Mouse (Mus musculus) right cerebral cortex, postnatal 10 days (tissue): Measurements from ENCODE around the gene Sbk3.

Experiments used
- DNase-seq, 2 experiments: peaks; one replicate each; pipeline ENCODE4 v3.0.0; 2021; ENCODE audit warnings: low spot score in 2 of 2

Gene Sbk3

GRCm38 (mm10) chr7:4933103-4933502 is 37.9 kb downstream of the Sbk3 start:
- DNase-seq, result no peak

DNA sequence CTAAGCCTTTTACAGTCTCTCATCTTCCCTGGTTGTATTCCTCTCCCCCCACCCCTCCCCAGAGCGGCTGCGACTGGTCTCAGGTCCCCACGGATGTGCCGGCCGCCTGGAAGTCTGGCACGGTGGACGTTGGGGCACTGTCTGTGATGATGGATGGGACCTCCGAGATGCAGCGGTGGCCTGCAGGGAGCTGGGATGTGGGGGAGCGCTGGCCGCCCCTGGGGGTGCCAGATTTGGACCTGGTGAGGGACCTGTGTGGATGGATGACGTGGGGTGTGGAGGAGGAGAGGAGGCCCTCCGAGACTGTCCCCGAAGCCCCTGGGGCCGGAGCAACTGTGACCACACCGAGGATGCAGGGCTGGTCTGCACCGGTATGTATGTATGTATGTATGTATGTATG is 42.6 kb downstream of the Sbk3 start:
- no peak for DNase-seq

- DNase-seq, result no peak
Observed at GRCm38 (mm10) chr7:4927711-4928110, 43.3 kb downstream of the Sbk3 start.

- no peak for DNase-seq
Observed at GRCm38 (mm10) chr7:4926849-4927248, 44.1 kb downstream of the Sbk3 start.

GRCm38 (mm10) chr7:4925441-4926381 is 45.3 kb downstream of the Sbk3 start, which contains the start of gene Ssc5d:
Gene Ssc5d (plus strand): TSS chr7:4925785.
- DNase-seq, result peak; percentile 49 to 56

DNA sequence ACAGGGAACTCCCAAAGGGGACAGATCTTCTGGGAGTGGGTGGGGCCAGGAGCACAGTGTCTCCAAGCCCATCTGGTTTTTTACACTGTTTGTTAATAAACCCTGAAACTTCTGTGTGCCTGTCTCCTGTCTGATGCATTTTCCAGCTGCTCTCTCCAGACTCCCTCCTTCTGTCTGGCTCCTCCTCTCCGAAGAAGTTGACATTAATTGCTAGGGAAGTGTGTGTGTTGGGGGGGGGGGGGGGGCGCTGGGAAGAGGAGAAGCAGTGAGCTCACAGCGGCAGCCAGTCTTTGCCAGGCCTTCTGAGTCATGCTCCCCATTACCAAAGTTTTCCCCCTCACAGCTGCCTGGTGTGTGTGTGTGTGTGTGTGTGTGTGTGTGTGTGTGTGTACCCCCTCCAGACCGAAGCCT is 46.1 kb downstream of the Sbk3 start:
- no peak for DNase-seq

DNA sequence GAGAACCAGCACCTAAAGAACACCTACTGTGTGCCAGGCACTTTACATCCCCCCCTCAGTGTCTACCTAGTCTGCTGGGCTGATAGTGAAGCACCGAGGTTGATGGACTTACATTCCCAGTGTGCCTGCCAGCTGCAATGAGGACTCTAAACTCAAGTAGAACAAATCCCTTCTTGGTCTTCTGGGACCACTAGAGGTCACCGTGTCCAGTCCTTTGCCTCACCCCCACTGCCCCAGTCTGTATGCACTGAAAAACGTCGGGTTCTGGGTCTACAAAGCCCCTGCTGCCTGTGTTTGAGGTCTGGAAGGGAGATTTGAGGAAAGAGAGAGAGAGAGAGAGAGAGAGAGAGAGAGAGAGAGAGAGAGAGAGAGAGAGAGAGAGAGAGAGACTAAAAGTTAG is 46.5 kb downstream of the Sbk3 start:
- DNase-seq, result no peak

DNA sequence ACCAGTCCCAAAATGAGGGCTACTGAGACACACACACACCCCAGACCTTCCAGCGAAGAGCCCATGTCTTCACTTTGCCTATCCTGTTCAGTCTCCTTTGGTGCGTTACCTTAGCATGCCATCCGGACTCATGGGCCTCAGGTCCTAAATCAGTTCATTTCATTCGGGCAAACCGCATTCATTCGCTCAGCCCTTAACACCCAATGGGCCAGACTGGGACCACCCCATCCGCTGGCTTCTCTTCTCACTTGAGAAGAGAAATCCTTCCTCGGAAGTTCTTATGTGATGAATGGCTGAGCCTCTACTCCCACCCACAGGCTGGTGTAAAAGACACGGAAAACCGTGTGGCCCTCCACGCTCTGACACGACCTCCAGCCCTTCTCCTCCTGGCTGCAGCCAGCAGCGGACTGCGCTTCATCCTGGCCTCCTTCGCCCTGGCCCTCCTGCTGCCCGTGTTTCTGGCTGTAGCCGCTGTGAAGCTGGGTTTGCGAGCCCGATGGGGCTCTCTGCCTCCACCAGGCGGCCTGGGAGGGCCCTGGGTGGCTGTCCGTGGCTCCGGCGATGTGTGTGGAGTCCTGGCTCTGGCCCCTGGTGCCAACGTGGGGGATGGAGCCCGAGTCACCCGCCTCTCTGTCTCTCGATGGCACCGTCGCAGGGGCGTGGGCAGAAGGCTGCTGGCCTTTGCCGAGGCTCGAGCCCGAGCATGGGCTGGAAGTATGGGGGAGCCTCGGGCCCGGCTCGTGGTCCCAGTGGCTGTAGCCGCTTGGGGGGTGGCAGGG is 47.2 kb downstream of the Sbk3 start:
- peak; percentile 75 to 76 for DNase-seq

DNA sequence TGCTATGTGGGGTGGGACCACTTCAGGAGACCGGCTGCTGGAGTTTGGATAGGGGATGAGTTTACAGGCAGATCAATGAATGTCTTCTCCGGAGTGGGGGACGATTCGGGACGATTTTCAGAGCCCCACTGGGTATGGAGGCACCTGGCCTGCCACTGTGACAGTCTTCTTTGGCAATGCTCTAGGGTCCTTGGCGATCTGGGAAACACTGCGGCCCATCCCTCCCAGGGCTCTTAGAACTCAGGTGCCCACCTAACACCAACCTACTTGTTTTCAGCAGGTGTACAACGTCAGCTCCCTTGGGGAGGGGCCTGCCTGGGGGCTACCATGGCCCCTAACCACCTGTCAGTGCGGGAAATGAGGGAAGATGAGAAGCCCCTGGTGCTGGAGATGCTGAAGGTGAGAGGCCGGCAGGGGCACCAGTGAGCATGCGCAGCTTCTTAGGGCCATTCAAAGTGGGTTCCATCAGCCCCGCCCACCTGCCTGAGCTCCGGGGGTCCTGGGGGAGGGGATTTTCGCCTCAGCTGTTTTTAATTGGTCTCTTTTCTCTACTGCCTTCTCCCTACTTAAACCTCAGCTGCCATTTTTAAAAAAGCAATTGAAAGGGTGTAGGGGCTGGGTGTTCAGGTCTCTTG is 47.9 kb downstream of the Sbk3 start:
- peak; percentile 93 for DNase-seq

DNA sequence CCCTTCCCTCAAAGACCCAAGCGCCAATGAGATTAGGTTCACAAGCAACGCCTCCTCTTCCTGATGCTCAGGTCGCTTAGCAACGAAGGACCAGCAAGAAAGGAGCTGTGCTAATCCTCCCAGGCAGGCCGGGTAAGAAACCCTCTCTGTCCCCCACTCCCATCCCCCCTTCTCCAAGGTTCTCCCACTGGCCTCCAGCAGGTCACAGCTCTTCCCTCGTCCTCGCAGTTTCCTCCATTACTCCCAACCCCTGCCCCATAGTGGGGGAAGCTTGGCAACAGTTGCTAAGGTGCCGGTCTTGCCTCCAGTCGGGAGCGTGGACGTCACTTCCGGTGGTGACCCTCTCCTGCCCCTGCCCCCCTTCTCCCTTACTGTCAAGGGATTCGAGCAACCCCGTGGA is 48.5 kb downstream of the Sbk3 start:
- DNase-seq, result peak; percentile 94 to 96

GRCm38 (mm10) chr7:4921824-4922482 is 49.0 kb downstream of the Sbk3 start, which contains the start of gene Nat14:
Gene Nat14 (plus strand): TSS chr7:4922028.
- no peak for DNase-seq

GRCm38 (mm10) chr7:4920976-4921823 is 49.8 kb downstream of the Sbk3 start:
- DNase-seq, result peak in 1 of 2 experiments; percentile 37

DNA sequence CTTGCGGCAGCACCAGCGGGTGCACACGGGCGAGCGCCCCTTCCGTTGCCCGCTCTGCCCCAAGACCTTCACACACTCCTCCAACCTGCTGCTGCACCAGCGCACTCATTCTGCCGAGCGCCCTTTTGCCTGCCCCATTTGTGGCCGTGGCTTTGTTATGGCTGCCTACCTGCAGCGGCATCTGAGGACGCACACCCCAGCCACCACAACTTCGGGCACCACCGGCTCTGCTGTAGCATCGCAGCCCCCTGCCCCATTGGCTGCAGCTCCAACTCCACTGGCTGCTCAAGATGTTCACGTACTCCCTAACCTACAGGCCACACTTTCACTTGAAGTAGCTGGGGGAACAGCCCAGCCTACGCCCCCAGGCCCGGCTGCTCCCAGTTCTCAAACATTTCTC is 50.5 kb downstream of the Sbk3 start:
- no peak for DNase-seq

DNA sequence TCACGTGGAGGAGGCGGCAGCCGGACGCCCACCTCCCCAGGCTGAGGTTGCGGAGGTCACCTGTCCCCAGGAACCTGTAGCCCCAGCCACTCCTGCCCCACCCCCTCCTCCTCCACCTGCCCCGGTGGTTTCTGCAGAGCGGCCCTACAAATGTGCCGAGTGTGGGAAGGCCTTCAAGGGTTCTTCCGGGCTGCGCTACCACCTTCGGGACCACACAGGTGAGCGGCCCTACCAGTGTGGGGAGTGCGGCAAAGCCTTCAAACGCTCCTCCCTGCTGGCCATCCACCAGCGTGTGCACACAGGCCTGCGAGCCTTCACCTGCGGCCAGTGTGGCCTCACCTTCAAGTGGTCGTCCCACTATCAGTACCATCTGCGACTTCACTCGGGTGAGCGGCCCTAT is 51.0 kb downstream of the Sbk3 start:
- DNase-seq, result no peak

DNA sequence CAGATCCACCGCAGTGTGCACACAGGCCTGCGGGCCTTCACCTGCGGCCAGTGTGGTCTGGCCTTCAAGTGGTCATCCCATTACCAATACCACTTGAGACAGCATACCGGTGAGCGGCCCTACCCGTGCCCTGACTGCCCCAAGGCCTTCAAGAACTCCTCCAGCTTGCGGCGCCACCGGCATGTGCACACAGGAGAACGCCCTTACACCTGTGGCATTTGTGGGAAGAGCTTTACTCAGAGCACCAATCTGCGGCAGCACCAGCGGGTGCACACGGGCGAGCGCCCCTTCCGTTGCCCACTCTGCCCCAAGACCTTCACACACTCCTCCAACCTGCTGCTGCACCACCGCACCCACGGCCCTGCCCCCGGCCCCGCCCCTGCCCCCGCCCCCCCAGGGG is 51.9 kb downstream of the Sbk3 start:
- no peak for DNase-seq

GRCm38 (mm10) chr7:4918681-4919080 is 52.3 kb downstream of the Sbk3 start:
- no peak for DNase-seq

DNA sequence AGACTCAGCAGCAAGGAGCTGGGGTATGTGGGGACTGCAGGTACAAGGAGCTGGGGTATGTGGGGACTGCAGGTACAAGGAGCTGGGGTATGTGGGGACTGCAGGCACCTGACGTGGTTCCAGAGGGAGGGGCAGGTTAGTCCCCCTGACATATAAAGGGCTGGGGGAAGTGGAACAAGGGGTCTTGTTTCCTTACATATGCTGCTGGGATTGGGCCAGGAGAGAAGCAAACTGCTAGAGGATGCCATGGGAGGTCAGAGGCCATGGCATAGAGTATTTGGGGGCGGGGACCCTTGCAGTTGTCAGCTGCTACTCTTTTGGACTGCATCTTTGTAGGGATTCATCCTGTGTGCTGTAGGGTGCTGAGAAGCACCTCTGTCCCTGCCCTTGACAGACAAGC is 53.5 kb downstream of the Sbk3 start:
- no peak for DNase-seq

DNA sequence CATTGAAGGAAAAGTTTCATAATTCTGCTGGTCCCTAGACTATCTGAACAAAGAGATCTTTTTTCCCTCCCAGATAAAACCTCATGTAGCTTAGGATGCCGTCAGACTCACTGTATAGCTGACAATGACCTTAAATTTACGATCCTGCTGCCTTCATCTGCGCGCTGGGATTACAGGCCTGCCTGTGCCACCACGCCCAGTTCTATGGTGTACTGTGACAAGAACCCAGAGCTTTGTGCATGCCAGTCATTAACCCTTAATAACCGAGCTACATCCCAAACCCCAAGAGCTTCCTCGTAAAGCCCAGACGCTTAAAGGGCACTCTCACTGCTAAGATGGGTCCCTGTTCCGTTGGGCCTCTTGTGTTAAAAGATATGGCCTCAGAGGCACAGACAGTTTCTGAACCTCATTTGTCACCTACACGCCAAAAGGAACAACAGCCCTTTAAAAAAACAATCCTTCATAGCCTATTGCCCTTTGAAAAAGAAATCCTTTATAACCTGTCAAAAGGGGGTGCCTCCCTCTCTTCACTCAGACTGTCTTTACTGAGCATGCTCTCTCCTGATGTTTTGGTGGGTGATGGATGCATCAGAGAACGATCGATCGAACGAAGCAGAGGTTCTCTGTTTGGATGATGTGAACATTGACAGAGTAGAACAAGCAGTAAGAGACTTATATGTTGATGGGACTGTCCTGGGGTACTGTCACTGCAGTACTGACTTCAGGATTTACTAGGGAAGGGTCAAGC is 55.1 kb downstream of the Sbk3 start:
- DNase-seq, result peak in 1 of 2 experiments; percentile 55
